Mouse (Mus musculus) E14TG2a.4 (cell line): ENCODE data around the gene Lysmd3.

Experiments used
- CTCF ChIP-seq: conservative IDR thresholded peaks from 2 replicates; pipeline ENCODE4 v1.5.1; 2014; ENCODE audit warnings: low read length
- NANOG ChIP-seq: IDR thresholded peaks from 2 replicates; pipeline ENCODE4 v1.6.1; 2014; ENCODE audit warnings: borderline replicate concordance, low read length, mixed read lengths
- POU5F1 ChIP-seq: IDR thresholded peaks from 2 replicates; pipeline ENCODE4 v1.6.1; 2014; ENCODE audit warnings: low read length, borderline replicate concordance

DNA sequence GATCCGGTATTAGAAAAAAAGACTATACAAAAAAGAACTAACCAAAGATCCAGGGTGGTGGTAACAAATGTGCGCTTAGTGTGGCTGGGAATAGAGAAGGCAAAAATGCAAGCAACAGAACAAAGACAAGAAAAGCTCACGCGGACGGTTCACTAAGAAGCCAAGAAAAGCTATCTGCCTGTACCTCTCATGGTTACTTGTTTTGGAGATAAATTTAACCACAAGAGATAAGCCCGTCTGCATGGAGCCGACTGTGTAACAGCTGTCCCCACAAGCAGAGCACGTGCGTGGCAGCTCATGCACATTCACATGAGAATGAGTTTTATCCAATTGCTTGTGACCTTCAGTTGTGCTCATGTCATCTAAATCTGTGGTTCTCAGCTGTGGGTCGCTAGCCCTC is 33.0 kb downstream of the Lysmd3 start:
- TF ChIP-seq CTCF (no peak), POU5F1 (no peak), NANOG (no peak)
